Mouse (Mus musculus) stomach, postnatal 0 days (tissue): ENCODE results near the gene Aig1. TPM values are rescaled to one million over a fixed set of nuclear protein-coding genes. Genes with fewer than 3 reads are reported as not detected.
A peak's percentile ranks its signal among the peaks of the same experiment; 100 is the strongest.

Source experiments
- ATAC-seq: fragments of 200-750 bp; cut with Nextera tagmentation; 2 replicates; pipeline ENCODE4 v1.8.0; 2017; ENCODE audit not compliant: low FRiP score, low TSS enrichment
- DNase-seq: peaks from one replicate; pipeline ENCODE4 v3.0.0-alpha.2; 2016; ENCODE audit warnings: low spot score
- H3K27ac ChIP-seq: fragments of 300-500 bp; sonication (generic); replicated peaks from 2 replicates; pipeline ENCODE4 v1.5.1; 2014; ENCODE audit warnings: mild to moderate bottlenecking, control low read depth
- H3K27me3 ChIP-seq: fragments of 300-500 bp; sonication (generic); 2 replicates; pipeline ENCODE4 v1.6.1; 2014; ENCODE audit warnings: low read length; ENCODE audit not compliant: control insufficient read depth, insufficient read depth
- H3K36me3 ChIP-seq: fragments of 300-500 bp; sonication (generic); 2 replicates; pipeline ENCODE4 v1.6.1; 2014; ENCODE audit warnings: low read length, mixed read lengths; ENCODE audit not compliant: control insufficient read depth, insufficient read depth
- H3K4me1 ChIP-seq: fragments of 300-500 bp; sonication (generic); replicated peaks from 2 replicates; pipeline ENCODE4 v1.6.1; 2014; ENCODE audit warnings: antibody characterized with exemption; ENCODE audit not compliant: control insufficient read depth, insufficient read depth
- H3K4me2 ChIP-seq: fragments of 300-500 bp; sonication (generic); replicated peaks from 2 replicates; pipeline ENCODE4 v1.6.1; 2014; ENCODE audit warnings: low read depth, mild to moderate bottlenecking, control low read depth, moderate library complexity
- H3K4me3 ChIP-seq: fragments of 300-500 bp; sonication (generic); 2 replicates; pipeline ENCODE4 v1.5.1; 2014; ENCODE audit warnings: low read depth, low read length, control low read depth
- H3K9ac ChIP-seq: fragments of 300-500 bp; sonication (generic); 2 replicates; pipeline ENCODE4 v1.6.1; 2014; ENCODE audit warnings: mild to moderate bottlenecking, low read length, control low read depth, mixed read lengths
- H3K9me3 ChIP-seq: fragments of 300-500 bp; sonication (generic); 2 replicates; pipeline ENCODE4 v1.6.1; 2016; ENCODE audit warnings: low read length; ENCODE audit not compliant: control insufficient read depth
- CTCF ChIP-seq: IDR thresholded peaks from 2 replicates; pipeline ENCODE4 v1.5.1; 2016; ENCODE audit warnings: antibody characterized with exemption, low read depth, mild to moderate bottlenecking, moderate library complexity
- EP300 ChIP-seq: optimal IDR thresholded peaks from 2 replicates; pipeline ENCODE3; 2016; ENCODE audit warnings: antibody characterized with exemption
- WGBS: fragments of 180-500 bp; shearing (Covaris S2); extraction: QIAGEN DNeasy Blood & Tissue Kit; methylation state at CpG from one replicate; pipeline ENCODE4 v1.1.7; 2014; 5-methylcytosine and 5-hydroxymethylcytosine counted together
- polyA plus RNA-seq: library from polyadenylated mRNA; unstranded; fragments of >200 nt; fragmentation: Nextera tagmentation; extraction: Ambion mirVana; gene quantifications from 2 replicates; pipeline ENCODE4 v1.2.1, GENCODE M21; 2015

The Aig1 gene
- polyA plus RNA-seq, 1 experiment from 2014 or later = 33.3 TPM

DNA sequence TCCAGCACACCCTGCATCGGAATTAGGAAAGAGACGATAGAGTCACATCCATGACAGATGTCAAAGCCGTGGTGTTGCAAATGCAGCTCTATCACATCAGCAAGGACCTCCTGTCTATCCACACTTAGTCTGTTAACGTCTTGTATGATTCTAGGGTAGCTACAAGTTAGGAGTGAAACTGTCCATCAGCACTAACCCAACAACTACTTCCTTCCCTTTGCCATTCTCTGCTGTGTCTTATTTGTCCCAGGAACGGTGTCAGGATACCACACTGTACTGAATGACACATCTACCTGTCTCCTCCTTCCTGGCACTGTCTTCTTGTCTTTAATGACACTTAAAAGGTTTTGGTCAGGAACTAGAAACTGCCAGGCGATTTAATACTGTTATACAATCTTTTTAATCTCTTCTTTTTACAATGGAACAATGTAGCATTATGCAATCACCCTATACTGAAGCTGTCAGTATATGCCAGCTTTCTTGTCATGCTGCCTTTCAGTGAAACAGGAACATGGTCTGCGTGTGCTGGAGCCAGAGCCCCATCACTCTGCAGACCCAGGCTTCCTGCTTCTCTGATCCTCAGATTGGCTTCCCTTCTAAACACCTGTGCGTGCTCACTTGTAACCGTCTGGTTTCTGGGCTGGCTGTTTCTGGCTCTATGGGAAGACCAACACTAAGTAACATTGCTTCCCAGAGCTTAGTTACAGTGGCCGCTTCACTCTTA, 214.9 kb downstream of the Aig1 start:
- Histone ChIP-seq H3K27ac (no peak overlapping the region), H3K4me2 (no peak overlapping the region), H3K36me3 (no peaks in the 10 kb centered on the region), H3K4me1 (no peaks in the 10 kb centered on the region), H3K9me3 (no peaks in the 10 kb centered on the region), H3K4me3 (no peak overlapping the region), H3K27me3 (no peaks in the 10 kb centered on the region), H3K9ac (no peak overlapping the region)
- WGBS = 79% methylated on average over 10 of the region's 10 CpGs
- ATAC-seq = no peak
- TF ChIP-seq EP300 (no peak), CTCF (no peak)
- DNase-seq = no peak

DNA sequence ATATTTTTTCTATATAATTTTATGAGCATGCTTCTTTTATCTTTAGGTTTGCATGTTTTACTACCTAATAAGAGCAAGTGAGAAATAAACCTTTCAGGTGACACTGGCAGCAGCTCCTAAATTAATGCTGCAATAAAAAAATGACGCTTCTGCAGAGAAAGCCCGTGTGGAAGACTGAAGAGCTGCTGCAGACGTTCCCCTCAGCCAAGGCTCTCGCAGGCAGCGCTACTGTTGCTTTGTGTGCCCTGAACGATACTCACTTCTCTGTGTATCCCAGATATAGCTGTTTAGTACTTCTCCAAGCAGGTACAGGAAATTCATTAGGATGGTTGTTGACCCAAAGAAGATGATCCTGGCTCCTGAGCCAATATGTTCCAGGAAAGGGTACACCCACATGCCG, 215.5 kb downstream of the Aig1 start:
- Histone ChIP-seq H3K27ac (no peak overlapping the region), H3K9me3 (no peaks in the 10 kb centered on the region), H3K27me3 (no peaks in the 10 kb centered on the region), H3K4me3 (no peak overlapping the region), H3K4me1 (no peaks in the 10 kb centered on the region), H3K4me2 (no peak overlapping the region), H3K9ac (no peak overlapping the region), H3K36me3 (no peaks in the 10 kb centered on the region)
- ATAC-seq (no peak), DNase-seq (no peak)
- TF ChIP-seq EP300 = no peak
- no peak for TF ChIP-seq CTCF
- WGBS = 81% methylated on average over 7 of the region's 7 CpGs

DNA sequence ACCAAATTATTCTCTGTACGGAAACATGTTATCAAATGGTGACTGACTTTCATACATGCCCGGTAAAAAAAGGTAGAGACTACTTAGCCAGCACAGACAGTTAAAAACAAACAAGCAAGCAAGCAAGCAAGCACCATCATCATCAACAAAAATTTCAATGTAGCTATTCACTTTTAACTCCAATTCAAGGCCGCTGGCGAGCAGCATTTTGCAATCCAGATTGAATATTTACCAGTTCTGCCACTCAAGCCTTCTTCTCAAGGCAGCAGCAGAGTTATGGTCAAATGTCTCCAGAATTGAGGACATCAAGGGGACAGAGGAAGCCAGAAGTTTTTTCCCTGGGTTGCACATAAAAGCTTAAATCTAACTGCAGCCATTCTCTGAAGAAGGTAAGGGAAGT, 216.7 kb downstream of the Aig1 start:
- DNase-seq = no peak
- no peak for ATAC-seq
- H3K4me1 ChIP-seq = no peaks in the 10 kb centered on the region
- 88% methylated on average over 4 of the region's 4 CpGs for WGBS
- no peaks in the 10 kb centered on the region for H3K27me3 ChIP-seq
- H3K9ac ChIP-seq = no peak overlapping the region
- no peak overlapping the region for H3K4me3 ChIP-seq
- H3K27ac ChIP-seq = no peak overlapping the region
- H3K36me3 ChIP-seq = no peaks in the 10 kb centered on the region
- TF ChIP-seq EP300 = no peak
- no peak for TF ChIP-seq CTCF
- H3K4me2 ChIP-seq = no peak overlapping the region
- H3K9me3 ChIP-seq = no peaks in the 10 kb centered on the region

GRCm38 (mm10) chr10:13641750-13642149, 227.0 kb downstream of the Aig1 start:
- Histone ChIP-seq H3K27ac (no peak overlapping the region), H3K4me3 (no peak overlapping the region), H3K4me1 (no peaks in the 10 kb centered on the region), H3K36me3 (no peaks in the 10 kb centered on the region), H3K9ac (no peak overlapping the region), H3K4me2 (no peak overlapping the region), H3K27me3 (no peaks in the 10 kb centered on the region), H3K9me3 (no peaks in the 10 kb centered on the region)
- TF ChIP-seq CTCF (peak; percentile 51), EP300 (no peak)
- ATAC-seq (no peak), DNase-seq (peak; percentile 20)
- 12% methylated on average over 7 of the region's 7 CpGs for WGBS

- WGBS = 66% methylated on average over 3 of the region's 3 CpGs
- DNase-seq (no peak), ATAC-seq (no peak)
- H3K4me2 ChIP-seq = no peak overlapping the region
- H3K9ac ChIP-seq = no peak overlapping the region
- no peak for TF ChIP-seq CTCF
- TF ChIP-seq EP300 = no peak
- H3K9me3 ChIP-seq = no peaks in the 10 kb centered on the region
- no peaks in the 10 kb centered on the region for H3K27me3 ChIP-seq
- no peaks in the 10 kb centered on the region for H3K4me1 ChIP-seq
- no peak overlapping the region for H3K4me3 ChIP-seq
- H3K36me3 ChIP-seq = no peaks in the 10 kb centered on the region
- H3K27ac ChIP-seq = no peak overlapping the region
Measured at GRCm38 (mm10) chr10:13631796-13632195, 237.0 kb downstream of the Aig1 start.

GRCm38 (mm10) chr10:13623735-13624134, 245.0 kb downstream of the Aig1 start:
- 82% methylated on average over 5 of the region's 5 CpGs for WGBS
- H3K36me3 ChIP-seq = no peaks in the 10 kb centered on the region
- H3K9me3 ChIP-seq = no peaks in the 10 kb centered on the region
- no peak for ATAC-seq
- H3K4me3 ChIP-seq = no peak overlapping the region
- H3K27ac ChIP-seq = no peak overlapping the region
- no peak for DNase-seq
- H3K4me2 ChIP-seq = no peak overlapping the region
- no peak overlapping the region for H3K9ac ChIP-seq
- H3K4me1 ChIP-seq = no peaks in the 10 kb centered on the region
- H3K27me3 ChIP-seq = no peaks in the 10 kb centered on the region
- TF ChIP-seq CTCF (no peak), EP300 (no peak)
